8 mouse cellular contexts compared by ENCODE assay signal in the genomic region with DNA sequence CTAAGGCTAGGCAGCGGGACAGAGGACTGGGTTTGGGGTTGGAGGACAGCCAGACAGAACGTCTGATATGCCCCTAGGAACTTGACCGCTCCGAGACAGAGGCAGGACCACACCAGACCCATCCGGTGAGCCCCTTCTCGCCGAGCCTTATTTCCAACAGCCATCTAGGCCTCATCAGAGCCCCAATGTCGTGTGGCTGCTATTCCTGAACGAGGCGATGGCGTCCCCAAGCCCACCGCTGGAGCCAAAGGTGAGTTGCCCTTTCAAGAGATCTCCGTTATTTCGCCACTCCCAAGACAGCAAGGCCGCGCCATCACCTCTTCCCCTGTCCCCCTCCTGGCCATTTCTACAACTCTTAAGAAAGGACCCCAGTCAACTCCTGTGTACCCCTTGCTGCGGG. TPM values are rescaled to one million over a fixed set of nuclear protein-coding genes. Genes with fewer than 3 reads are reported as not detected.
DNase-seq lines count a peak whose midpoint lies in the region; ATAC-seq and TF ChIP-seq lines count a peak whose summit lies in the region.

No protein-coding gene starts in this region.

- WGBS in kidney, postnatal 0 days, result under 1% methylated on average over 17 of the region's 17 CpGs
- WGBS in intestine, embryonic 14.5 days, result under 1% methylated on average over 17 of the region's 17 CpGs
- under 1% methylated on average over 17 of the region's 17 CpGs for WGBS in midbrain, postnatal 0 days

- H3K36me3 ChIP-seq in kidney, postnatal 0 days (ENCODE audit: insufficient read depth, low read length), result 0 out of 2 replicates have a peak, but pooled peaks cover 3% of the 10 kb centered on the region
- H3K36me3 ChIP-seq in intestine, embryonic 14.5 days (ENCODE audit: control insufficient read depth, insufficient read depth, low read length), result peaks cover 27% of the 10 kb centered on the region
- 0 out of 2 replicates have a peak, but pooled peaks cover 6% of the 10 kb centered on the region for H3K36me3 ChIP-seq in midbrain, postnatal 0 days (ENCODE audit: insufficient read depth, low read length)

- peak overlapping the region; percentile 47; the same call in 1 of the 2 replicates for H3K27ac ChIP-seq in kidney, postnatal 0 days
- H3K27ac ChIP-seq in cortical plate, adult 2 months (ENCODE audit: insufficient read depth, low read length), result 0 out of 2 replicates have a peak overlapping the region, but pooled peaks have one; percentile 10
- no peak overlapping the region for H3K27ac ChIP-seq in intestine, embryonic 14.5 days (ENCODE audit: low read depth)
- peak overlapping the region; percentile 70 for H3K27ac ChIP-seq in midbrain, postnatal 0 days (ENCODE audit: low read depth, low read length)

- peaks cover 3% of the 10 kb centered on the region; the same call in 1 of the 2 replicates for H3K4me1 ChIP-seq in kidney, postnatal 0 days (replicated peaks; ENCODE audit: insufficient read depth, low read length)
- H3K4me1 ChIP-seq in cortical plate, adult 2 months (ENCODE audit: control insufficient read depth, insufficient read depth, low read length), result peaks cover 5% of the 10 kb centered on the region; the same call in 1 of the 2 replicates
- peaks cover 10% of the 10 kb centered on the region for H3K4me1 ChIP-seq in intestine, embryonic 14.5 days (replicated peaks; ENCODE audit: control insufficient read depth, insufficient read depth, low read length)
- H3K4me1 ChIP-seq in midbrain, postnatal 0 days (ENCODE audit: insufficient read depth, low read length), result peaks cover 12% of the 10 kb centered on the region

- H3K27me3 ChIP-seq in kidney, postnatal 0 days (ENCODE audit: insufficient read depth, low read length), result no peaks in the 10 kb centered on the region
- H3K27me3 ChIP-seq in intestine, embryonic 14.5 days (replicated peaks; ENCODE audit: control insufficient read depth, insufficient read depth, low read length), result no peaks in the 10 kb centered on the region
- no peaks in the 10 kb centered on the region for H3K27me3 ChIP-seq in midbrain, postnatal 0 days (ENCODE audit: insufficient read depth, low read length)

- DNase-seq in kidney, postnatal 0 days (ENCODE audit: low spot score), result peak; percentile 38
- no peak for DNase-seq in kidney, postnatal 4 days
- DNase-seq in intestine, embryonic 14.5 days (ENCODE audit: low spot score), result no peak
- DNase-seq in midbrain, postnatal 0 days (ENCODE audit: low spot score), result no peak
- no peak for DNase-seq in lung, postnatal 4 days
- no peak for DNase-seq in left cerebral cortex, adult 8-10 months (ENCODE audit: low spot score in 2 of 2)

- H3K9me3 ChIP-seq in kidney, postnatal 0 days (replicated peaks; ENCODE audit: low read length), result no peaks in the 10 kb centered on the region
- no peaks in the 10 kb centered on the region for H3K9me3 ChIP-seq in intestine, embryonic 14.5 days (ENCODE audit: control insufficient read depth, low read length)
- no peaks in the 10 kb centered on the region for H3K9me3 ChIP-seq in midbrain, postnatal 0 days (ENCODE audit: low read length)

- peak overlapping the region; percentile 76 for H3K4me2 ChIP-seq in kidney, postnatal 0 days (ENCODE audit: low read length)
- H3K4me2 ChIP-seq in intestine, embryonic 14.5 days (ENCODE audit: low read length), result peak overlapping the region; percentile 64
- peak overlapping the region; percentile 81 for H3K4me2 ChIP-seq in midbrain, postnatal 0 days (ENCODE audit: low read depth, low read length, poor library complexity, severe bottlenecking)

- peak overlapping the region; percentile 71 for H3K9ac ChIP-seq in kidney, postnatal 0 days (ENCODE audit: low read depth, low read length)
- H3K9ac ChIP-seq in intestine, embryonic 14.5 days (ENCODE audit: low read length), result peak overlapping the region; percentile 63
- H3K9ac ChIP-seq in midbrain, postnatal 0 days (replicated peaks; ENCODE audit: low read length, poor library complexity, severe bottlenecking), result peak overlapping the region; percentile 79

- peak overlapping the region; percentile 71 for H3K4me3 ChIP-seq in kidney, postnatal 0 days (replicated peaks; ENCODE audit: low read depth, low read length)
- peak overlapping the region; percentile 91 for H3K4me3 ChIP-seq in cortical plate, adult 2 months (ENCODE audit: insufficient read depth, low read length)
- peak overlapping the region; percentile 74 for H3K4me3 ChIP-seq in intestine, embryonic 14.5 days (ENCODE audit: low read depth, low read length)
- H3K4me3 ChIP-seq in midbrain, postnatal 0 days (ENCODE audit: low read depth, low read length), result peak overlapping the region; percentile 56

- ATAC-seq in kidney, postnatal 0 days (replicated peaks; ENCODE audit: low FRiP score, low read depth), result peak; percentile 34
- ATAC-seq in intestine, embryonic 14.5 days (replicated peaks; ENCODE audit: low FRiP score, low TSS enrichment, low read depth), result peak; percentile 32; the same call in 1 of the 2 replicates
- peak; percentile 70; the same call in 1 of the 2 replicates for ATAC-seq in midbrain, postnatal 0 days (ENCODE audit: low FRiP score)
- ATAC-seq in activated CD4-positive, CD25-positive, alpha-beta regulatory T cell, adult 4 months, result no peak

- 0 out of 2 replicates have a peak, but pooled peaks have one; percentile 13 for TF ChIP-seq CTCF in kidney, postnatal 0 days (IDR thresholded peaks at IDR 0.05; ENCODE audit: low read depth)
- no peak for TF ChIP-seq CTCF in cortical plate, adult 2 months (IDR thresholded peaks at IDR 0.05; ENCODE audit: extremely low read depth, insufficient read depth, low read length)
- no peak; the same call in 1 of the 2 replicates for TF ChIP-seq CTCF in midbrain, postnatal 0 days (IDR thresholded peaks at IDR 0.05)

- TF ChIP-seq POLR2A in cortical plate, adult 2 months (IDR thresholded peaks at IDR 0.05; ENCODE audit: extremely low read depth, insufficient read depth, low read length), result no peak

RNA-seq across cellular contexts. Expression of a gene that starts 0.4 kb away (rescaled TPM):
- 9.0 and 9.1 TPM in 2 replicates for polyA plus RNA-seq in kidney, postnatal 0 days (2015; fragmentation: Nextera tagmentation; extraction: Ambion mirVana)
- polyA plus RNA-seq in cortical plate, adult 2 months (2012; rRNA removed), result 3.3 and 4.1 TPM in 2 replicates
- polyA plus RNA-seq in intestine, embryonic 14.5 days (2014; fragmentation: Nextera tagmentation; extraction: Ambion mirVana), result 6.1 and 7.9 TPM in 2 replicates
- total RNA-seq in midbrain, postnatal 0 days (2014; rRNA removed), result 6.3 and 10.4 TPM in 2 replicates
- polyA plus RNA-seq in midbrain, postnatal 0 days (2015; fragmentation: Nextera tagmentation; extraction: Ambion mirVana), result 4.2 and 6.0 TPM in 2 replicates
- polyA plus RNA-seq in activated CD4-positive, CD25-positive, alpha-beta regulatory T cell, adult 4 months (2017; shearing (Covaris generic)), result 1 to 10 TPM; 2.3 to 3.0 TPM
- total RNA-seq in left cerebral cortex, adult 8-10 months (2022), result 10 to 100 TPM; 11.0 to 13.2 (median 11.6) TPM

RNA-seq across cellular contexts. Expression of a gene that starts 0.5 kb away (rescaled TPM):
- 93.8 and 96.4 TPM in 2 replicates for polyA plus RNA-seq in kidney, postnatal 0 days (2015; fragmentation: Nextera tagmentation; extraction: Ambion mirVana)
- 17.3 TPM in 2 replicates for polyA plus RNA-seq in cortical plate, adult 2 months (2012; rRNA removed)
- polyA plus RNA-seq in intestine, embryonic 14.5 days (2014; fragmentation: Nextera tagmentation; extraction: Ambion mirVana), result 93.7 and 96.4 TPM in 2 replicates
- total RNA-seq in midbrain, postnatal 0 days (2014; rRNA removed), result 36.6 and 44.3 TPM in 2 replicates
- 75.7 and 76.7 TPM in 2 replicates for polyA plus RNA-seq in midbrain, postnatal 0 days (2015; fragmentation: Nextera tagmentation; extraction: Ambion mirVana)
- polyA plus RNA-seq in activated CD4-positive, CD25-positive, alpha-beta regulatory T cell, adult 4 months (2017; shearing (Covaris generic)), result 10 to 100 TPM; 29.9 to 30.4 TPM
- total RNA-seq in left cerebral cortex, adult 8-10 months (2022), result 10 to 100 TPM; 27.8 to 33.3 (median 29.2) TPM

RNA-seq across cellular contexts. Expression of a gene that starts 15.0 kb away (rescaled TPM):
- polyA plus RNA-seq in kidney, postnatal 0 days (2015; fragmentation: Nextera tagmentation; extraction: Ambion mirVana), result 0.10 and 0.20 TPM in 2 replicates
- polyA plus RNA-seq in cortical plate, adult 2 months (2012; rRNA removed), result 0.13 and 0.23 TPM in 2 replicates
- not detected in 2 replicates for polyA plus RNA-seq in intestine, embryonic 14.5 days (2014; fragmentation: Nextera tagmentation; extraction: Ambion mirVana)
- not detected in 2 replicates for total RNA-seq in midbrain, postnatal 0 days (2014; rRNA removed)
- not detected in 2 replicates for polyA plus RNA-seq in midbrain, postnatal 0 days (2015; fragmentation: Nextera tagmentation; extraction: Ambion mirVana)
- not detected for polyA plus RNA-seq in activated CD4-positive, CD25-positive, alpha-beta regulatory T cell, adult 4 months (2017; shearing (Covaris generic))
- total RNA-seq in left cerebral cortex, adult 8-10 months (2022), result under 1 TPM in 3 of 4 experiments, not detected in 1; 0.19 to 0.27 (median 0.24) TPM

RNA-seq across cellular contexts. Expression of a gene that starts 28.0 kb away (rescaled TPM):
- 929 and 971 TPM in 2 replicates for polyA plus RNA-seq in kidney, postnatal 0 days (2015; fragmentation: Nextera tagmentation; extraction: Ambion mirVana)
- polyA plus RNA-seq in cortical plate, adult 2 months (2012; rRNA removed), result 4.3 and 5.7 TPM in 2 replicates
- 81.5 and 94.2 TPM in 2 replicates for polyA plus RNA-seq in intestine, embryonic 14.5 days (2014; fragmentation: Nextera tagmentation; extraction: Ambion mirVana)
- total RNA-seq in midbrain, postnatal 0 days (2014; rRNA removed), result 0.88 and 0.94 TPM in 2 replicates
- 0.56 and 0.73 TPM in 2 replicates for polyA plus RNA-seq in midbrain, postnatal 0 days (2015; fragmentation: Nextera tagmentation; extraction: Ambion mirVana)
- not detected for polyA plus RNA-seq in activated CD4-positive, CD25-positive, alpha-beta regulatory T cell, adult 4 months (2017; shearing (Covaris generic))
- total RNA-seq in left cerebral cortex, adult 8-10 months (2022), result 1 to 10 TPM; 1.9 to 3.6 (median 2.5) TPM

RNA-seq across cellular contexts. Expression of a gene that starts 47.6 kb away (rescaled TPM):
- polyA plus RNA-seq in kidney, postnatal 0 days (2015; fragmentation: Nextera tagmentation; extraction: Ambion mirVana), result 1.0 TPM in 2 replicates
- polyA plus RNA-seq in cortical plate, adult 2 months (2012; rRNA removed), result 0.06 and 0.15 TPM in 2 replicates
- polyA plus RNA-seq in intestine, embryonic 14.5 days (2014; fragmentation: Nextera tagmentation; extraction: Ambion mirVana), result 0.83 and 1.5 TPM in 2 replicates
- 0.44 TPM in 1 of 2 replicates, not detected in the other for total RNA-seq in midbrain, postnatal 0 days (2014; rRNA removed)
- polyA plus RNA-seq in midbrain, postnatal 0 days (2015; fragmentation: Nextera tagmentation; extraction: Ambion mirVana), result not detected in 2 replicates
- polyA plus RNA-seq in activated CD4-positive, CD25-positive, alpha-beta regulatory T cell, adult 4 months (2017; shearing (Covaris generic)), result not detected
- total RNA-seq in left cerebral cortex, adult 8-10 months (2022), result not detected
